Mouse (Mus musculus) regulatory T cell (primary cell): ENCODE data around the gene Slain1.

Experiments used
- in situ Hi-C: fragments of 300-600 bp; cut with MboI, MseI; formaldehyde crosslinking; loops from one replicate; pipeline ENCODE4 v1.15.1; 2025; ENCODE audit warnings: high pct_unique_total_duplicates

Gene Slain1

GRCm38 (mm10) chr14:103649896-103650334 lies at the start of gene Slain1:
Gene Slain1 (plus strand): TSS chr14:103650228.
- in situ Hi-C loops: loop anchor here (10.0 to 25.0 kb wide), 2 partner anchors 295 to 563 kb away; partner anchors contain the start of gene Fbxl3

DNA sequence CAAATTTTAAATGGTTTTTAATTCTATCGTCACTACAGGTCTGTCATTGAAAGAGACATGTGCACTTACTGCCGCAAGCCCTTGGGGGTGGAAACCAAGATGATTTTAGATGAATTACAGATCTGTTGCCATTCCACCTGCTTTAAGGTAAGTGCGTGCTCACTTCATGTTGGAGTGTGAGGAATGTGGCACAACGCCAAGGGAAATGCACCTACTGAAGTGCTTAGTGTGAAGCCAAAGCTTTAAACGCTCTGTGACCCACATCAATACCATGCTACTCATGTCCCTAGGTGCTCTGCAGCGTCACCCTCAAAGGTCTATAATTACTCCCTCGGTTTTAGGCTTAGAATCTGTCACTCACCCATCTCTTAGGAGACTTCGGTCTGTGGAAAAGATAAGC lies 42.0 kb upstream of the Slain1 start:
- in situ Hi-C loops: no loop called here

DNA sequence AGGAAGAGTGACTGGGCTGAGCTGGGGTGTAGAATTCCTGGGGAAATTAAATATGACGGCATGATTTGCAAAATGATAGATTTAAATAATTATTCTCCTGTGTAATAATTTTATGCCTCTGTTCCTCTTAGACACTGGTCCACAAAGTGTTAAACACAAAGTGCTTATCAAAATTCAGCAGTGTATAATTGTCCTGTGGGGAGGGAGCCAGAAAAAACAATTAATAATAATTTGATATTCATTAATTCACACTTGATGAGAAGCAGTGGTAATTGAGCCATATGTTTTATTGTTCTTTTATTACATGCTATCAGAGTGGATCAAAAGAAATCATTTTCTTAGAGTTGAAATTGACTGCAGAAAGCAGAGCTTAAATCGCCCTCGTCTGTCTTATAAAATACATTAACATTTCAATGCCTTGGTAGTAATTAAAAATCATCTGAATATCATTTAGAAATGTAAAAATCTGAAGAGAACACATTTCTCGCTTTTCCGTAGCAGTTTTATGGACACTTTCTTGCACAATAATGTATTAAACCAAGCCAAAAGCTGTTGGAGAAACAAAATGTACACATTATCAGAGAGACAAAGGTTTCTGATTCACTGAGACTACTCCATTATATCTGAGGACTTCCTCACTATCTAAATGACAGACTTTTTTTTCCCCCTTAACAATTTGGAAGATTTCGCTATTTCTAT lies 36.3 kb upstream of the Slain1 start:
- in situ Hi-C loops: no loop called here

DNA sequence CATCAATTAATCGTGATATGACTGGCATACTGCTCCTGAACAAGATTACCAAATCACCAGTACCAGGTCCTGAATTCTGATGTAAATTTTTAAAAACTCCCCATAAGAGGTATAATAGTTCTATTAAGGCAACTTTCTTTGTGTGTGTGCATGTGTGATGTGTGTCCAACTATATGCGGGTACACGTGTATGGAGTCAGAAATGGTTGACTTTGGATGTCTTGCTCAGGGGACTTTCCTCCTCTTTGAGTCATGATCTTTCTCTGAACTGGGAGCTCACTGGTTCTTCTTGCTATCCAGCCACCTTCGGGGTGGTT lies 35.8 kb upstream of the Slain1 start:
- in situ Hi-C loops: no loop called here

GRCm38 (mm10) chr14:103619756-103620155 lies 30.3 kb upstream of the Slain1 start:
- in situ Hi-C loops: no loop called here

- in situ Hi-C loops: no loop called here
Observed at GRCm38 (mm10) chr14:103621207-103621606, 28.8 kb upstream of the Slain1 start.

DNA sequence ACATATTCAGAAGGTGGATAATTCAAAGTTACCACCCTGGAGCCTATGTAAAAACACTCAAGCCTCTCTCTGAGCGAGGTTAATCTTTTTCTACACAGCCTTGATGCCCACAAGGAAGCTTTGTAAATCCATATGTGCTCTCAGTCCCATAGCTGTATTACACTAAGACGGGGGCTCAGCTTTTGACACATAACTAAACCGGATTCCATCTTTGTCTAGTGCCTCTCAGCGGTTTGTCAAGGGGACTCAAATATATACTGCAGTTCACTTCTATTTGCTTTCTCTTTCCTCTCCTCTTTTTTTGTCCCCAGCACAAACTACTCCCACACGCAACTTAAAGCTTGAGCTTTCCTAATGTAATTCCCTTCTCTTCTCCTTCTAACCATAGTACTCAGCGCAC lies 23.9 kb upstream of the Slain1 start:
- in situ Hi-C loops: no loop called here

GRCm38 (mm10) chr14:103629639-103630364 lies 20.2 kb upstream of the Slain1 start:
- in situ Hi-C loops: loop anchor here (5.0 kb wide), 1 partner anchor 72 kb away; no protein-coding TSS in a partner anchor

DNA sequence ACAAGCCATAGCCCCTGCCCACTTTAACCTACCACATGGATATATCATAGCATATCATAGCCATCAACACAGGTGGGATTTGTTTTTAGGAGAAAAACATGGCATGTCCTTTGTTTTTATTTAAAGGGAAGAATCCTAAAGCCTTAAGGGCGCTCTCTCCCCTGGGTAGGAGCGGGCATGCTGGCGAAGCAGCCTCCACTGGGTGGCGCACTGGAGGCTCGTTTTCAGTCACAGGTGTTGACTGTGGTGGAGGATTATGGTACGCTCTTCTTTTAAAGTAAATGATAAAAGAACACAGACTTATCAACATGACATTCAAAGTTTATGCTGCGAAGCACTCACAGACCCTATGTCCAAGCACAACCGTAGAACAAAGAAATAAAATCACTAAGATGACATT lies 19.5 kb upstream of the Slain1 start:
- in situ Hi-C loops: loop anchor here (5.0 kb wide), 1 partner anchor 72 kb away; no protein-coding TSS in a partner anchor

DNA sequence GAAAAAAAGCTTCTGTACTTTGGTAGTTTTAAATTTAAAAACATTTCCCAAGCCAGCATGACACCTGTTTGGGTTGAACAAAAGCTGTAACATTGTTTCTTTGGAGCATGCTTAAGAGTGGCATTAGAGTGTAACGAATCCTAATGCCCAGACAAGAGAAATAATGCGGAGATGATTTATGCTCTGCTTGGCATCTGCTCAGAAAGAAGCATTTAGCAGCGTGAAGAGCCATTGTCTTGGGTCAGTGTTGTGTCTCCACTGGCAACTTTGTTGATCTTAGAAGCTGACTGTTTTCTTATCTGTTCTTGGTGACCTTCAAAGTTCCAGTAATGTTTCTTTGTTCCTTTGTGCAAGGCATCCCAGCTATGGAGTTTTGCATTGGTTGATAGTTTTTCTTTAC lies 6.1 kb upstream of the Slain1 start:
- in situ Hi-C loops: loop anchor here (10.0 kb wide), 1 partner anchor 289 kb away; no protein-coding TSS in a partner anchor

DNA sequence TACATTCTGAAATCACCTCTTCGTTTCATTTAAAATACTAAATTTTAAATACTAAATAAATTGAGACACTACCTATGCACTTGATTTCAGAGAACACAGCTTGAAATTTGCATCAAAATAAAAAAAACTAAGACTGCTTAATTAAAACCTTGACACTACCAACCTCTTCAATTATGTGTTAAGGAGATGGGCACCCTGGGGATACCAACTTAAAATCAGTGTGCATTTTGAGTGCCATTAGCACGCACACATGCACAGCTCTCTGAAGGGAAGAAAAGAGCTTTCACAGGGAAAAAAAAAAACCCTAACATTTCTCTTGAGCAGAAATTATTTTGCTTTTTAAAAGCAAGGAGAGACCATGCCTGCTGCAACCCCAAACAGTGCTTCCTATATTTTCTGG lies 2.0 kb upstream of the Slain1 start:
- in situ Hi-C loops: loop anchor here (10.0 kb wide), 1 partner anchor 293 kb away; no protein-coding TSS in a partner anchor

GRCm38 (mm10) chr14:103648623-103649255 lies 1.3 kb upstream of the Slain1 start:
- in situ Hi-C loops: loop anchor here (10.0 kb wide), 1 partner anchor 294 kb away; no protein-coding TSS in a partner anchor

GRCm38 (mm10) chr14:103649302-103649701 lies 726 bp upstream of the Slain1 start:
- in situ Hi-C loops: loop anchor here (10.0 kb wide), 1 partner anchor 295 kb away; no protein-coding TSS in a partner anchor

DNA sequence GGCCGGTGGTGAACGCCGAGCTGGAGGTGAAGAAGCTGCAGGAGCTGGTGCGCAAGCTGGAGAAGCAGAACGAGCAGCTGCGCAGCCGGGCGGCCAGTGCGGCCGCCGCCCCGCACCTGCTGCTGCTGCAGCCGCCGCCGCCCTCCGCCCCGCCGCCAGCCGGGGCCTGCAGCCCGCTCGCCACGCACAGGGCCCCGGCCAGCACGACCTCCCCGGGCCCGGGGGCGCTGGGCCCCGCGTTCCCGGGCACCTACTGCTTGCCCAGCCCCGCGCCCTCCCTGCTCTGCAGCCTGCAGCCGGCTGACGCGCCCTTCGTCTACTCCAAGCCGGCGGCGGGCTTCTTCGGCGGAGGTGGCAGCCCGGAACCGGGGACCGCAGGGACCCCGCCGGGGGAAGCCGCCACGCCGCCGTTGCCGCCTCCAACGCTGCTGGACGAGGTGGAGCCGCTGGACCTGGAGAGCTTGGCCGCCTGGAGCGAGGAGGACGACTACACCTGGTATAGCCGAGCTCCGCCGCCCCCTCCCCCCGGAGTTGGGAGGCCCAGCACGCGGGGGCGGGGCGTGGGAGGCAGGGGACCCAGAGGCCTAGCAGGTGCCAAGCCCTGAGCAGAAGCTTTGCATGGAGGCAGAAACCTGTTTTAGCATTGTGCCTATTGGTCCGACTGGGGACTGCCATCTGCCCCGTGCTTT lies 529 bp downstream of the Slain1 start:
- in situ Hi-C loops: loop anchor here (25.0 kb wide), 1 partner anchor 563 kb away; the partner anchor contains the start of gene Fbxl3

- in situ Hi-C loops: loop anchor here (25.0 kb wide), 1 partner anchor 564 kb away; the partner anchor contains the start of gene Fbxl3
Observed at GRCm38 (mm10) chr14:103651106-103651505, 1.1 kb downstream of the Slain1 start.

- in situ Hi-C loops: loop anchor here (25.0 kb wide), 1 partner anchor 564 kb away; the partner anchor contains the start of gene Fbxl3
Observed at GRCm38 (mm10) chr14:103651562-103651961, 1.5 kb downstream of the Slain1 start.

GRCm38 (mm10) chr14:103652524-103652923 lies 2.5 kb downstream of the Slain1 start:
- in situ Hi-C loops: loop anchor here (25.0 kb wide), 1 partner anchor 565 kb away; the partner anchor contains the start of gene Fbxl3

DNA sequence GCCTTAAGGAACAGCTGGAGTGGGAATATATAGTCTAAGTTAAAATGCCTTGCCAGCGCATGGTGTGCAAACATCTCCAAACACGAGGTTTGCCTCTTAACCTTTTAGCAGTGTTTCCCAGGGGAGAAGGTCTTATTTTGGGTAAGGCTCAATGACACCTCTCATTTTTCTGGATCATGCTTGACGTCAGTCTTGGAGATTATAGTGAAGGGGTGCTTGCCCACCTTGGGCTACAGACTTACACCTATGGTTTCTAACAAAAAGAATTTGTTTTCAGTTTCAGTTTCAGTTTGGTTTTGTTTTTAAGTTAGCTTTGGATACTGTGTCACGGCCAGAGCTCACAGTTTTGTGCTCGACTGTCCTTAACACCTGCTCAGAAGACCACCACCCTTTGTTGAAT lies 3.8 kb downstream of the Slain1 start:
- in situ Hi-C loops: loop anchor here (25.0 kb wide), 1 partner anchor 566 kb away; the partner anchor contains the start of gene Fbxl3

DNA sequence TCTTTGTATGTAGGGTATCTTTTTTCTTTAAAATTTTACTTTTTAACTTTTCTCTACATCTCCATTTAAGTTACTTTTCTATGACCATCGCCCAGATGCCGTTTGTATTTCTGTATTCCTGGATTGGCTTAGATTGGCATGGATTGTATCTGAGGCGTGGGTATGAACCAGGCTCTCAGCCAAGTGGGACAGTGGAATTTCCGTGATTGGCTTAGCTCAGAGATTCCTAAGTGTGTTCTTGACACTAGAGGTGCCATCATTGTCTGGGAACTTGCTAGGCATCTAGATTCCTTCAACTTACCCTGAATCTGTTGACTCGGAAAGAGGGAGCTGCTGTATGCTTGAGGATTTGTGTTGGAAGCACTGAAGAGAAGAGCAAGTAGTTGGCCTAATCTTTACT lies 5.4 kb downstream of the Slain1 start:
- in situ Hi-C loops: loop anchor here (25.0 kb wide), 1 partner anchor 568 kb away; the partner anchor contains the start of gene Fbxl3

GRCm38 (mm10) chr14:103657876-103658275 lies 7.8 kb downstream of the Slain1 start:
- in situ Hi-C loops: loop anchor here (25.0 kb wide), 1 partner anchor 571 kb away; the partner anchor contains the start of gene Fbxl3

- in situ Hi-C loops: loop anchor here (10.0 to 25.0 kb wide), 2 partner anchors 576 to 1502 kb away; partner anchors contain the start of gene Fbxl3
Observed at GRCm38 (mm10) chr14:103663026-103663425, 13.0 kb downstream of the Slain1 start.
